Mouse (Mus musculus) retina, postnatal 7 days (tissue): Measurements from ENCODE around the gene Gm4131.

ENCODE experiments used
- DNase-seq: peaks from one replicate; pipeline ENCODE4 v3.0.0-alpha.2; 2012; ENCODE audit warnings: low read depth, low spot score

The Gm4131 gene

DNA sequence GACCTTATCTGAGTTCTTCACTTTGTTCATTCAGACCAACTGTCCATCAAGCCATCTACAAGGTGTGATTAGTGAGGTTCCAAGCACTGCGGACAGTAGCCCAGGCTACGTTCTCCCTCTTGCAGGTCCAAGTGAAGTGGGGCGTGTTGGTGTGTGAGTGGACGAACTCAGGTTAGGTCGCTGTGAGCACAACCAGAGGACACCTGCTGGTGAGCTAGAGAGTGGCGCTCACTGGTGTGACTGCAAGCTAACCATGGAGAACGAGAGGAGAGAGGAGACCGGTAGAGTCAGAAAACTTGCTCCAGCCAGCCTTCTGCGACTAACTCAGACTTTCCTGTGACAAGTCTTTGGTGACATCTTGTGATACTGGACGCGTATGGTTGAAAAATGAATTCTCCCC, 107.2 kb downstream of the Gm4131 start:
- DNase-seq, result no peak

GRCm38 (mm10) chr14:62457420-62458181, 109.1 kb downstream of the Gm4131 start:
- peak; percentile 65 for DNase-seq

DNA sequence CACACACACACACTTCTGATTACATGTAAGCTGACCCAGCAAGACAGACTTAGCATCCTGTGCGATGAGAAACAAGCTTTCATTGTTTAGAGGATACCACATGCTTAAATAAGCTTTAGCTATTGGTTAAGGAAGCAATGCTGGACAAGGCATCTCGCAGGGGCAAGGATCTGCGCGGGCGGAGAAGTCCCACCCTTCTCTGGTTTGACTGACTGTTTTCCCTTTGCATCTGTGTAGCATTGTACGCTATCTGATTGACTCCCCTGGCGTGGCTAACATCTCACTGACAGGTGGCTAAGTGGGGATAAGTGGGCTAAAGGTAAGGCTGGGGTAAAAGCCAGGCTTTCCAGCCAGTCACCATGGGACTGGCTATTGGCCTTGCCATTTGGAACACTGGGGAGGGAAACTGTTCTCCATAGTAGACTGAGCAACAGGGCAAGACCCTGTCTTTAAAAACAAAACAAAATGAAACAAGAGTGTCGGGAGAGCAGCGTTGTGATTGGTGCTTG, 110.4 kb downstream of the Gm4131 start, which contains the start of gene Gucy1b2:
Gene Gucy1b2 (minus strand): TSS at position 51 of the 509 bp plus-strand sequence.
- DNase-seq, result no peak

- DNase-seq, result no peak
These were observed 111.2 kb downstream of the Gm4131 start for GRCm38 (mm10) chr14:62455570-62455879.

- no peak for DNase-seq
These were observed 111.8 kb downstream of the Gm4131 start for GRCm38 (mm10) chr14:62454760-62455569.

DNA sequence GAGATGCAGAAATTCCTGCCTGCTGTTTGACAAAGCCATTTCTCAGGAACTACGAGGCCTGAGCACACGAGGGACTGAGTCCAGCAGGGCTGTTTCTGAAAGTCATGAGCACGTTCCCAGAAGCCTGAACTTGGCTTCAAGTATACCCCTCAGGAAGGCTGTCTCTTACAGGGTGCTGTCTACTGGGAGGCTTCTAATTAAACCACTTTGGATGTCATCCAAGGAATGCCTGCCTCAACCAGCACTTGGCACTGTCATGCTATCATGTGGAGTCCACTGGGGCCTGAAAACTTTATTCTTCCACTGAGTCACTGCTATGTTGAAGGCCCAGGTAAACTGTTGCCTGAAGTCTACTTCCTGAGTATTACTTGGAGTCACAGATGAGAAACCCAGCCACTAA, 112.6 kb downstream of the Gm4131 start:
- DNase-seq, result no peak

DNA sequence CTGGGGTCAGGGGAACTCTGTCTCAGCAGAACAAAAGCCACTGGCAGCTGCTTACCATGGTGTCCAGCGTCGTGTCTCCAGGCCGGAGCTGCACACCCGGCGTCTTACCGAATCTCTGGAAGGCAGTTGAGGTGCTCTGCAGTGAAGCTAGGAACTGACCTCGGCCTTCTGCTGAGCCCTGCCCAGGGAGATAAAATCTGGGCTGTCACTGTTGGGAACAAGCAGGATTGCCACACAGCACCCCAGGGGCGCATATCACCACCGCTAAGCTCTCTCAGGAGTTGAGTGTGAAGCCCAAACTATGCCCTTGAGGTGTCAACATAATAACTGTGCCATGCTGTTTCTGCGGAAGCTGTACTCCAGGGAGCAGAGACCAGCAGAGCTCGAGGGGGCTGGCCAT, 113.4 kb downstream of the Gm4131 start:
- no peak for DNase-seq

- no peak for DNase-seq
These were observed 116.0 kb downstream of the Gm4131 start for GRCm38 (mm10) chr14:62450706-62451105.

DNA sequence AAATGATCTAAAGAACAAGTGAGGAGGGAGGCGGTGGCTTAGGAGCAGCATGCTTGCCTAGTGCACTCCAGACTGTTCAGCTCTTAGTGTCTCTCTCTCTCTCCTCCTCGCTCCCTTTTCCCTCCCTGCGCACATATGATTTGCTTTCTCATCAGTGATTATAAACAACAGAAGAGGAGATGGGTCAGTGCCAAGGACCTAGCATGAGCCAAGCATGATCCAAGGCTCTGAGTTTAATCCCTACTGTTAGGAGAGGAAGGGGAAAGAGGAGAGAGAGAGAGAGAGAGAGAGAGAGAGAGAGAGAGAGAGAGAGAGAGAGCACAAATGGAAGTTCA, 119.5 kb downstream of the Gm4131 start:
- DNase-seq, result no peak

DNA sequence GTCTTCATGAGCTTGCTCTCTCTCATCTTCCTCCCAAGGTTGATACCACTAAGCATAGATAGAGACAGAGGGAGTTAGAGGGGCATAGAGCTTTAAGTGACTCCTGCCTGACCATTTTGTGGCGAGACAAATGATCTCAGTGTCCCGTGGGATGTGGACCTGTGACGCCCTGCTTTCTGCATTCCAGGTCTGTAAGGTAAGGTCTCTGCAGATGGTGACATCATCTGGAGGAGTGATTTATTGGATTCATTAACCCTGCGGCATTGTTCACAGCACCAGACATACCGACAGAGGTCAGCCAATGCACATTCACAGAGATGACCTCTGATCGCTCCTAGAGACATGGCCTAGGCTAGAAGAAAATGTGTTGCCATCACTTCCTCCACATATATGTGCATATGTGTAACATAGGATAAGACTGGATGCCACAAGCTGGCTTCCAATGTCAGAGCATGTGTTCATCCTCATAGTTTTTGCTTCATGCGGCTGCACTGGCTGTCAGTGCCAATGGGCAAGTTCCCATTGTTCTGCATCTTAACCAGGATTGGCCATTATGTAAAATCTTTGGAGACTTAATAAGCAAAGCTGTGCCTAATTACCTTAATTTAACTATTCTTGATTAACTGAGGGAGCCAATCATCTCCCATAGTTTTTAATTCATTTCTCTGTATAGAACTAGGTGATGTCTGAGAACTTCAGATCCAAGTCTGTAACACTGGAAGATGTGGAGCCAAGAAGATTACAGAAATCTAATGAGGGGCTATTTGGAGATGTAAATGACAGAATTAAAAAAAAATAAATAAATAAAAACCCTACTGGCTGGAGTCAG, 120.1 kb downstream of the Gm4131 start:
- no peak for DNase-seq

DNA sequence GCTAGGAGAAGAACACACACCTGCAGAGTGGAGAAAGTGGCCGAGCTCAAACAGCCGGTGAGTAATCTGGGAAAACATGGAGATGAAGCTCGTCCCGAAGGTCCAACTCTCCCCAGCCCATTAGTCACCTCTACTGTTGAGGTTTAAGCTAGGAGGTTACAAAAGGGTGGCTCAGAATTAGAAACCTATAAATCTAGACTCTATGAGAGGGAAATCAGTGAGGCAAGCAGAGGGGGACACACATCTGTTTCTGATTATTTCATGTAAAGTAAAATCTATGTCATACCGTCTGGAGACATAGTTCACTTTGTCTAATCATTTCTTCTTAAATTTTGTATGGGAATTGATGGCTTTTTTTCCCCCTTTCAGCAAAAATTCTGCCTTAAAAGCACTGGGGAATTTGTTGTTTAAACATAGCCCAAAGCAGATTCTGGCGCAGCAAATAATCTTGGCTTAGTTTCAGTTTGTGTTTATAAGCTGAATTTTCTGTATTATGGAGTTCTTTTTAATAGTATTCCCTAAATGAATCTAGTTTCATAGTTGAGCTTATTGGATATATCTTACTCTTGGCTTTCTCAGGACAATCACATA, 122.8 kb downstream of the Gm4131 start:
- no peak for DNase-seq

DNA sequence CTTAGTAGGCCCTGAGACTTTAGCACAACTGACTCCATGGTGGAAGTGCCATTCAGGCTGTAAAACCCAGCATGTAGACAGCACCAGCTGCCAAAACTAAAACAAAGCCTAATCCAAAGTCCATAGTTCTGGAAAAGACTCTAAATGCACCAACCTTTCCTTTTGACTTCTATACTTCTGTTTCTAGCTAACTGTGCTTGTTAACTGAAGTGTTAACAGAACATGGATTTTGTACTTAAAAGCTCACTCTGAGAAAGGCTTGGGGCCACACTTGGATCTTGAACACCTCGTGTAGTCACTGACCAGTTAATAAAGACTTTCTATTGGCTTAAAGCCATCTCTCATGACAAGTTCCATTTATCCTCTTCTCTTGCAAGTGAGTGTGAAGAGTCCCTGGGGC, 123.8 kb downstream of the Gm4131 start:
- no peak for DNase-seq

GRCm38 (mm10) chr14:62440036-62440435, 126.7 kb downstream of the Gm4131 start:
- no peak for DNase-seq

GRCm38 (mm10) chr14:62438236-62438635, 128.5 kb downstream of the Gm4131 start:
- no peak for DNase-seq

GRCm38 (mm10) chr14:62437806-62438205, 128.9 kb downstream of the Gm4131 start:
- DNase-seq, result no peak

- DNase-seq, result no peak
These were observed 141.4 kb downstream of the Gm4131 start for GRCm38 (mm10) chr14:62425277-62425691.

- DNase-seq, result no peak
These were observed 144.5 kb downstream of the Gm4131 start for GRCm38 (mm10) chr14:62422265-62422664.

DNA sequence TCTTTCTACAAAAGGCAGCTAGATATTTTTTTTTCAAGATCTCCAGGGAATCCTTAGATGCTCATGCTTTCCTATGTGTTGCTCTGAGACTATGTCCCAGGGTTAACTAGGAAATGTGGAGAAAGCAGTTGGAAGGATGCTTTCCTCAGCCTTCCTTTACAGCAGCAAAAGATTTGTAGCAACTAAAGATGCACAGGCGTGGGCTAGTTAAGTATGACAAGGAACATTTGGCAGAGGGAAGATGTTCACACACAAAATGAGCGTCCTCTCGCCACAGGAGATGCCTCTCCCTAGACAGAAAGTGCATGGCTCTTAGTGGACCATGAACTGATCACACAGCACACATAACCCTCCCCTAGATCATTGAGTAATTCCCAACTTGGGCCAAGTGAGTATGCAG, 149.2 kb downstream of the Gm4131 start:
- DNase-seq, result no peak

GRCm38 (mm10) chr14:62416742-62417134, 150.0 kb downstream of the Gm4131 start:
- no peak for DNase-seq

- no peak for DNase-seq
These were observed 150.5 kb downstream of the Gm4131 start for GRCm38 (mm10) chr14:62416007-62416741.
